Mouse (Mus musculus): ENCODE data around the gene Olfr1477. TPM values are rescaled to one million over a fixed set of nuclear protein-coding genes. Genes with fewer than 3 reads are reported as not detected.
"Not testable (repeated sequence)": the region's sequence is repeated elsewhere in the genome, so short reads cannot be mapped to it uniquely, and the experiment has no call there.

Olfr1477 gene
- not detected in 2 replicates for total RNA-seq (2015; ENCODE audit: low replicate concordance)
- total RNA-seq (2017; ENCODE audit: low replicate concordance): not detected in 2 replicates

DNA sequence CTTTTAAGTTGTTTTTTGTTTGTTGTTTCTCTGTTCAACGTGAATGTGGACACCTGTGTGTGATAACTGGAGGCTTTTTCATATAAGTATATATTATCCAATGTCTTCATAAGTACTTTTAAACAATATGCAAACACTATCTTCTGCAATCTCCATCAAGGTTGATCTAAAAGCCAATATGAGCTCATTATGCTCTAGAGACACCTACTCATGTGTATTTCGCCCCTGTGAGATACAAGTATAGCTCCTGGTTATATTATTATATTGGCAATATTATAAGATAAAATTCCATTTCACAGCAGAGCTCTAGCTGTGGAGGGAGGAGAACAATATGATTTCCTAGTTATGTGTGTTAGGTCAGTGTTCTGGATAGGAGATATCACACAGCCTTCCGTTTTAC, at the start of gene Olfr1477:
Gene Olfr1477 (plus strand): TSS at position 301 of the 400 bp plus-strand sequence.
- no peak for ATAC-seq (replicated peaks; ENCODE audit: low FRiP score, poor library complexity, severe bottlenecking)

- ATAC-seq (replicated peaks; ENCODE audit: low FRiP score, poor library complexity, severe bottlenecking): no peak
Observed at GRCm38 (mm10) chr19:13455986-13456385, 44.4 kb upstream of the Olfr1477 start, which contains the start of gene Olfr1472. Gene Olfr1472 (minus strand): TSS chr19:13456086.

DNA sequence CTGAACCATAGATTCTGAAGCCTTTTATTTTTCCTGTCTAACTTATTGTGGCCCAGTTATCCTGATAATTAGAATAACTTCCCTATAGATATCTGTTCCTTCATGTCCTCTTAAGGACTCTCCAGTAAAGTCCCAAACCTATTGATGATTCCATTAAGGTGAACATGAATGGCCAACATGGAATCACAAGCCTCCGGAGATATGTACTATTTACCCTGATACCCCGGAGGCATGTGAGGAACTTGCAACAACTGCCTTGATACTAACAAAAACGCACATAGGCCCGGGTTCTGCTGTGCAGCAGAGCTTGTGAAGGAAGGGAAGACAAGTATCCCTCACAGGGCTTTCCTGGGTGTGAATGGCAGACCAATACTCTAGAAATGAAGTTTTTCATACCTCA, 31.1 kb upstream of the Olfr1477 start, which contains the start of gene Olfr1474:
Gene Olfr1474 (plus strand): TSS at position 301 of the 400 bp plus-strand sequence.
- not testable (repeated sequence) for ATAC-seq (replicated peaks; ENCODE audit: low FRiP score, poor library complexity, severe bottlenecking)

- ATAC-seq (replicated peaks; ENCODE audit: low FRiP score, poor library complexity, severe bottlenecking): no peak
Observed at GRCm38 (mm10) chr19:13480096-13480495, 20.2 kb upstream of the Olfr1477 start, which contains the start of gene Olfr1475. Gene Olfr1475 (minus strand): TSS chr19:13480196.

DNA sequence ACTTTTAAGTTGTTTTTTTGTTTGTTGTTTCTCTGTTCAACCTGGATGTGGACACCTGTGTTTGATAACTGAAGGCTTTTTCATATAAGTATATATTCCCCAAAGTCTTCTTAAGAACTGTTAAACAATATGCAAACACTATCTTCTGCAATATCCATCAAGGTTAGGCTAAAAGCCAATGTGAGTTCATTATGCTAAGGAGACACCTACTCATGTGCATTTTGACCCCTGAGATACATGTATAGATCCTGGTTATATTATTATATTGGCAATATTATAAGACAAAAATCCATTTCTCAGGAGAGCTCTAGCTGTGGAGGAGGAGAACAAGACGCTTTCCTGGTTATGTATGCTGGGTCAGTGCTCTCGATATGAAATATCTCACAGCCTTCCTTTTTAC, 27.3 kb downstream of the Olfr1477 start, which contains the start of gene Olfr1480:
Gene Olfr1480 (plus strand): TSS at position 301 of the 400 bp plus-strand sequence.
- no peak for ATAC-seq (replicated peaks; ENCODE audit: low FRiP score, poor library complexity, severe bottlenecking)

Other genes starting within 250 kb of the Olfr1477 start
- gene Olfr1465, start 185.0 kb upstream of the Olfr1477 start, total RNA-seq (2015; ENCODE audit: low replicate concordance): not detected in 2 replicates
- gene Olfr1465, start 185.0 kb upstream of the Olfr1477 start, total RNA-seq (2017; ENCODE audit: low replicate concordance): not detected in 2 replicates
- gene Olfr1466, start 161.7 kb upstream of the Olfr1477 start, total RNA-seq (2015; ENCODE audit: low replicate concordance): not detected in 2 replicates
- not detected in 2 replicates for gene Olfr1466, start 161.7 kb upstream of the Olfr1477 start, total RNA-seq (2017; ENCODE audit: low replicate concordance)
- not detected in 2 replicates for gene Olfr1467, start 138.3 kb upstream of the Olfr1477 start, total RNA-seq (2015; ENCODE audit: low replicate concordance)
- not detected in 2 replicates for gene Olfr1467, start 138.3 kb upstream of the Olfr1477 start, total RNA-seq (2017; ENCODE audit: low replicate concordance)
- gene Olfr1469, start 92.7 kb upstream of the Olfr1477 start, total RNA-seq (2015; ENCODE audit: low replicate concordance): not detected in 2 replicates
- gene Olfr1469, start 92.7 kb upstream of the Olfr1477 start, total RNA-seq (2017; ENCODE audit: low replicate concordance): not detected in 2 replicates
- not detected in 2 replicates for gene Olfr1471, start 57.1 kb upstream of the Olfr1477 start, total RNA-seq (2015; ENCODE audit: low replicate concordance)
- not detected in 2 replicates for gene Olfr1471, start 57.1 kb upstream of the Olfr1477 start, total RNA-seq (2017; ENCODE audit: low replicate concordance)
- gene Olfr1472, start 44.5 kb upstream of the Olfr1477 start, total RNA-seq (2015; ENCODE audit: low replicate concordance): not detected in 2 replicates
- not detected in 2 replicates for gene Olfr1472, start 44.5 kb upstream of the Olfr1477 start, total RNA-seq (2017; ENCODE audit: low replicate concordance)
- gene Olfr1474, start 31.0 kb upstream of the Olfr1477 start, total RNA-seq (2015; ENCODE audit: low replicate concordance): not detected in 2 replicates
- gene Olfr1474, start 31.0 kb upstream of the Olfr1477 start, total RNA-seq (2017; ENCODE audit: low replicate concordance): not detected in 2 replicates
- not detected in 2 replicates for gene Olfr1475, start 20.4 kb upstream of the Olfr1477 start, total RNA-seq (2015; ENCODE audit: low replicate concordance)
- not detected in 2 replicates for gene Olfr1475, start 20.4 kb upstream of the Olfr1477 start, total RNA-seq (2017; ENCODE audit: low replicate concordance)
- gene Olfr1480, start 27.4 kb downstream of the Olfr1477 start, total RNA-seq (2015; ENCODE audit: low replicate concordance): not detected in 2 replicates
- gene Olfr1480, start 27.4 kb downstream of the Olfr1477 start, total RNA-seq (2017; ENCODE audit: low replicate concordance): not detected in 2 replicates
- not detected in 2 replicates for gene Olfr1484, start 83.0 kb downstream of the Olfr1477 start, total RNA-seq (2015; ENCODE audit: low replicate concordance)
- gene Olfr1484, start 83.0 kb downstream of the Olfr1477 start, total RNA-seq (2017; ENCODE audit: low replicate concordance): 0.39 TPM in 1 of 2 replicates, not detected in the other
- gene Olfr1487, start 116.8 kb downstream of the Olfr1477 start, total RNA-seq (2015; ENCODE audit: low replicate concordance): not detected in 2 replicates
- not detected in 2 replicates for gene Olfr1487, start 116.8 kb downstream of the Olfr1477 start, total RNA-seq (2017; ENCODE audit: low replicate concordance)
- gene Olfr1489, start 131.1 kb downstream of the Olfr1477 start, total RNA-seq (2015; ENCODE audit: low replicate concordance): not detected in 2 replicates
- not detected in 2 replicates for gene Olfr1489, start 131.1 kb downstream of the Olfr1477 start, total RNA-seq (2017; ENCODE audit: low replicate concordance)
- gene Olfr1490, start 150.5 kb downstream of the Olfr1477 start, total RNA-seq (2015; ENCODE audit: low replicate concordance): not detected in 2 replicates
- not detected in 2 replicates for gene Olfr1490, start 150.5 kb downstream of the Olfr1477 start, total RNA-seq (2017; ENCODE audit: low replicate concordance)
- not detected in 2 replicates for gene Olfr1491, start 196.7 kb downstream of the Olfr1477 start, total RNA-seq (2015; ENCODE audit: low replicate concordance)
- gene Olfr1491, start 196.7 kb downstream of the Olfr1477 start, total RNA-seq (2017; ENCODE audit: low replicate concordance): not detected in 2 replicates
- gene Olfr1493-ps1, start 222.7 kb downstream of the Olfr1477 start, total RNA-seq (2015; ENCODE audit: low replicate concordance): not detected in 2 replicates
- gene Olfr1493-ps1, start 222.7 kb downstream of the Olfr1477 start, total RNA-seq (2017; ENCODE audit: low replicate concordance): not detected in 2 replicates
- gene Olfr1494, start 239.2 kb downstream of the Olfr1477 start, total RNA-seq (2015; ENCODE audit: low replicate concordance): not detected in 2 replicates
- not detected in 2 replicates for gene Olfr1494, start 239.2 kb downstream of the Olfr1477 start, total RNA-seq (2017; ENCODE audit: low replicate concordance)